In genomic region chr11:94255733-94256132, GRCm38 (mm10) we compare ENCODE assay signal across 31 mouse cellular contexts. TPM values are rescaled to one million over a fixed set of nuclear protein-coding genes. Genes with fewer than 3 reads are reported as not detected.
DNase-seq lines count a peak whose midpoint lies in the region; ATAC-seq and TF ChIP-seq lines count a peak whose summit lies in the region.
"Had no signal": no experiment of that assay in that cellular context is flagged by ENCODE, and none has a peak within 500 bp of the region (broad histone marks: within the 10 kb centered on the region; RNA-seq: fewer than 3 reads in every experiment).

No protein-coding gene starts in this region.

- no peak for DNase-seq in forebrain, embryonic 11.5 days (ENCODE audit: low spot score)
- no peak for DNase-seq in MEL (ENCODE audit: low read depth, low spot score)
- no peak for DNase-seq in adrenal gland, postnatal 36 days
- no peak for DNase-seq in lung, postnatal 4 days
- DNase-seq: adrenal gland, postnatal 10 days; cerebellum, adult 11-12 months; cerebellum, adult 8-10 months; cerebellum, postnatal 36 days; embryo, embryonic 11 days; gastrocnemius, adult 2 months; gastrocnemius, postnatal 14 days; heart, adult 11 months; kidney, adult 11 months had no signal

- no peaks in the 10 kb centered on the region for H3K27me3 ChIP-seq in forebrain, embryonic 15.5 days
- no peaks in the 10 kb centered on the region for H3K27me3 ChIP-seq in forebrain, embryonic 11.5 days (ENCODE audit: control insufficient read depth, insufficient read depth, low read length)
- peaks cover 1 to 3% of the 10 kb centered on the region in 2 experiments; a peak in 3 of 4 replicates for H3K27me3 ChIP-seq in MEL (ENCODE audit: control insufficient read depth in 1 of 2, insufficient read depth in 2 of 2, low read length in 2 of 2)
- H3K27me3 ChIP-seq in forebrain, embryonic 16.5 days (replicated peaks; ENCODE audit: control insufficient read depth, insufficient read depth, low read length): no peaks in the 10 kb centered on the region
- H3K27me3 ChIP-seq: embryonic facial prominence, embryonic 13.5 days; hindbrain, embryonic 12.5 days; hindbrain, embryonic 15.5 days; intestine, embryonic 15.5 days; Patski had no signal

- no peak for TF ChIP-seq POLR2A in MEL (IDR thresholded peaks at IDR 0.05; ENCODE audit: control insufficient read depth in 1 of 2, insufficient read depth in 1 of 2, low read depth in 1 of 2, low read length in 2 of 2, poor library complexity in 1 of 2)

- H3K9me3 ChIP-seq in forebrain, embryonic 15.5 days: no peaks in the 10 kb centered on the region
- no peaks in the 10 kb centered on the region for H3K9me3 ChIP-seq in forebrain, embryonic 11.5 days (ENCODE audit: control insufficient read depth, low read length)
- H3K9me3 ChIP-seq in MEL (replicated peaks; ENCODE audit: insufficient read depth, low read length): no peaks in the 10 kb centered on the region
- no peaks in the 10 kb centered on the region for H3K9me3 ChIP-seq in forebrain, embryonic 16.5 days (ENCODE audit: control insufficient read depth, low read length)
- H3K9me3 ChIP-seq: embryonic facial prominence, embryonic 10.5 days; embryonic facial prominence, embryonic 13.5 days; hindbrain, embryonic 12.5 days; hindbrain, embryonic 15.5 days; intestine, embryonic 15.5 days had no signal

- WGBS in forebrain, embryonic 15.5 days: 43% methylated on average over 5 of the region's 5 CpGs
- WGBS in forebrain, embryonic 11.5 days: 78% methylated on average over 5 of the region's 5 CpGs
- WGBS in forebrain, embryonic 16.5 days: 34% methylated on average over 5 of the region's 5 CpGs

- H3K4me3 ChIP-seq in forebrain, embryonic 15.5 days: no peak overlapping the region
- H3K4me3 ChIP-seq in forebrain, embryonic 11.5 days (ENCODE audit: low read depth, low read length): no peak overlapping the region
- H3K4me3 ChIP-seq in MEL (ENCODE audit: control insufficient read depth in 1 of 2, insufficient read depth in 1 of 2, low read depth in 2 of 2, low read length in 2 of 2): no peak overlapping the region
- H3K4me3 ChIP-seq in forebrain, embryonic 16.5 days (replicated peaks; ENCODE audit: low read length): no peak overlapping the region
- H3K4me3 ChIP-seq: embryonic facial prominence, embryonic 10.5 days; embryonic facial prominence, embryonic 13.5 days; erythroblast, embryonic 14.5 days; gastrocnemius, adult 2 months; hindbrain, embryonic 12.5 days; hindbrain, embryonic 15.5 days; intestine, embryonic 15.5 days had no signal

- TF ChIP-seq CTCF in MEL (IDR thresholded peaks at IDR 0.05 in 2 of 3, conservative IDR thresholded peaks at IDR 0.05 in 1 of 3; ENCODE audit: control insufficient read depth in 1 of 3, insufficient read depth in 1 of 3, low read depth in 2 of 3, low read length in 3 of 3, poor library complexity in 1 of 3, severe bottlenecking in 1 of 3): no peak

- no peaks in the 10 kb centered on the region for H3K79me2 ChIP-seq in MEL (ENCODE audit: control insufficient read depth, insufficient read depth, low read length, poor library complexity)

- H3K4me1 ChIP-seq in forebrain, embryonic 15.5 days: peaks cover 24% of the 10 kb centered on the region
- H3K4me1 ChIP-seq in forebrain, embryonic 11.5 days (replicated peaks; ENCODE audit: control insufficient read depth, insufficient read depth, low read length): no peaks in the 10 kb centered on the region
- H3K4me1 ChIP-seq in MEL (ENCODE audit: control insufficient read depth in 1 of 2, insufficient read depth in 2 of 2, low read length in 2 of 2): peaks cover 0 to 5% of the 10 kb centered on the region in 2 experiments; a peak in 2 of 4 replicates
- peaks cover 19% of the 10 kb centered on the region for H3K4me1 ChIP-seq in forebrain, embryonic 16.5 days (replicated peaks; ENCODE audit: control insufficient read depth, insufficient read depth, low read length)
- H3K4me1 ChIP-seq: embryonic facial prominence, embryonic 10.5 days; intestine, embryonic 15.5 days had no signal

- ATAC-seq in forebrain, embryonic 15.5 days (replicated peaks): peak; percentile 48; the same call in 1 of the 2 replicates
- ATAC-seq in forebrain, embryonic 11.5 days (replicated peaks; ENCODE audit: low FRiP score): no peak
- peak; percentile 60 for ATAC-seq in forebrain, embryonic 16.5 days
- ATAC-seq: CD4-positive, CD25-positive, alpha-beta regulatory T cell, adult 4 months; Patski had no signal

- H3K36me3 ChIP-seq in forebrain, embryonic 15.5 days: no peaks in the 10 kb centered on the region
- H3K36me3 ChIP-seq in forebrain, embryonic 11.5 days (ENCODE audit: control insufficient read depth, insufficient read depth, low read length): no peaks in the 10 kb centered on the region
- H3K36me3 ChIP-seq in MEL (ENCODE audit: control insufficient read depth in 1 of 2, insufficient read depth in 2 of 2, low read length in 2 of 2): peaks cover 0 to 3% of the 10 kb centered on the region in 2 experiments; a peak in 1 of 4 replicates
- H3K36me3 ChIP-seq in forebrain, embryonic 16.5 days (ENCODE audit: control insufficient read depth, insufficient read depth): no peaks in the 10 kb centered on the region
- H3K36me3 ChIP-seq: embryonic facial prominence, embryonic 10.5 days; embryonic facial prominence, embryonic 13.5 days; hindbrain, embryonic 12.5 days; hindbrain, embryonic 15.5 days; intestine, embryonic 15.5 days had no signal

- H3K27ac ChIP-seq in forebrain, embryonic 15.5 days (replicated peaks): 0 out of 2 replicates have a peak overlapping the region, but pooled peaks have one; percentile 31
- no peak overlapping the region for H3K27ac ChIP-seq in forebrain, embryonic 11.5 days (ENCODE audit: low read depth, low read length)
- H3K27ac ChIP-seq in MEL (ENCODE audit: control insufficient read depth, low read depth, low read length): no peak overlapping the region
- H3K27ac ChIP-seq in forebrain, embryonic 16.5 days (ENCODE audit: low read length): 0 out of 2 replicates have a peak overlapping the region, but pooled peaks have one; percentile 23
- H3K27ac ChIP-seq: embryonic facial prominence, embryonic 10.5 days; embryonic facial prominence, embryonic 13.5 days; gastrocnemius, adult 2 months; hindbrain, embryonic 12.5 days; hindbrain, embryonic 15.5 days; intestine, embryonic 15.5 days had no signal

- no peak for TF ChIP-seq EP300 in MEL (IDR thresholded peaks at IDR 0.05; ENCODE audit: low read depth in 1 of 2, low read length in 2 of 2)

- no peak for TF ChIP-seq RAD21 in MEL (IDR thresholded peaks at IDR 0.05; ENCODE audit: low read depth, low read length)

- H3K9ac ChIP-seq in forebrain, embryonic 15.5 days (replicated peaks): no peak overlapping the region
- no peak overlapping the region for H3K9ac ChIP-seq in forebrain, embryonic 11.5 days (ENCODE audit: low read length)
- no peak overlapping the region for H3K9ac ChIP-seq in MEL (ENCODE audit: control insufficient read depth, low read depth, low read length, poor library complexity, severe bottlenecking)
- no peak overlapping the region for H3K9ac ChIP-seq in forebrain, embryonic 16.5 days (replicated peaks; ENCODE audit: low read depth, low read length)
- H3K9ac ChIP-seq: embryonic facial prominence, embryonic 13.5 days; hindbrain, embryonic 12.5 days; hindbrain, embryonic 15.5 days; intestine, embryonic 15.5 days had no signal

- H3K4me2 ChIP-seq in forebrain, embryonic 15.5 days (replicated peaks): no peak overlapping the region
- no peak overlapping the region for H3K4me2 ChIP-seq in forebrain, embryonic 11.5 days (ENCODE audit: low read depth, low read length, severe bottlenecking)
- H3K4me2 ChIP-seq in forebrain, embryonic 16.5 days (ENCODE audit: low read length): no peak overlapping the region
- H3K4me2 ChIP-seq: heart, embryonic 11.5 days; hindbrain, embryonic 12.5 days; hindbrain, embryonic 15.5 days; intestine, embryonic 15.5 days had no signal

TF ChIP-seq in MEL, 35 proteins besides CTCF, POLR2A, EP300 and RAD21:
- TF ChIP-seq MAX (IDR thresholded peaks at IDR 0.05; ENCODE audit: low read length) (0 out of 2 replicates have a peak, but pooled peaks have one; percentile 45), USF1 (IDR thresholded peaks at IDR 0.05; ENCODE audit: low read depth, low read length) (peak; percentile 89), USF2 (IDR thresholded peaks at IDR 0.05; ENCODE audit: borderline replicate concordance in 1 of 2, insufficient read depth in 1 of 2, low read depth in 1 of 2, low read length in 2 of 2) (0 out of 4 replicates have a peak, but pooled peaks of 1 of the 2 experiments have one; percentile 52), RCOR1 (IDR thresholded peaks at IDR 0.05; ENCODE audit: low read depth, low read length) (no peak), GATA1 (IDR thresholded peaks at IDR 0.05; ENCODE audit: low read depth, low read length) (no peak)

RNA-seq across cellular contexts. Expression of gene Wfikkn2, which starts 9.9 kb away (rescaled TPM):
- polyA plus RNA-seq in forebrain, embryonic 15.5 days (2015; fragmentation: Nextera tagmentation; extraction: Ambion mirVana): 3.7 and 7.9 TPM in 2 replicates
- polyA plus RNA-seq in forebrain, embryonic 11.5 days (2014; fragmentation: Nextera tagmentation; extraction: Ambion mirVana): 1.9 and 2.9 TPM in 2 replicates
- not detected in 2 replicates for total RNA-seq in MEL (2012; rRNA removed)
- polyA plus RNA-seq in MEL (2012; ENCODE audit: insufficient read depth in 1 of 2, insufficient read length in 2 of 2, low read depth in 1 of 2, low replicate concordance in 2 of 2, missing spikeins in 1 of 2): not detected
- 3.5 and 5.3 TPM in 2 replicates for polyA plus RNA-seq in forebrain, embryonic 16.5 days (2015; fragmentation: Nextera tagmentation; extraction: Ambion mirVana)
- 1 to 10 TPM in 1 of 2 experiments, under 1 TPM in 1; 0.46 to 1.3 TPM for total RNA-seq in adrenal gland, postnatal 36 days (2021)
- polyA plus RNA-seq: erythroblast, embryonic 14.5 days had no signal

RNA-seq across cellular contexts. Expression of gene Gm21885, which starts 25.9 kb away (rescaled TPM):
- 0.45 TPM in 1 of 2 replicates, not detected in the other for polyA plus RNA-seq in forebrain, embryonic 15.5 days (2015; fragmentation: Nextera tagmentation; extraction: Ambion mirVana)
- polyA plus RNA-seq in forebrain, embryonic 11.5 days (2014; fragmentation: Nextera tagmentation; extraction: Ambion mirVana): 0.68 and 1.4 TPM in 2 replicates
- not detected in 2 replicates for total RNA-seq in MEL (2012; rRNA removed)
- under 1 TPM in 1 of 2 experiments, not detected in 1; 0.74 TPM for polyA plus RNA-seq in MEL (2012; ENCODE audit: insufficient read depth in 1 of 2, insufficient read length in 2 of 2, low read depth in 1 of 2, low replicate concordance in 2 of 2, missing spikeins in 1 of 2)
- polyA plus RNA-seq in forebrain, embryonic 16.5 days (2015; fragmentation: Nextera tagmentation; extraction: Ambion mirVana): 0.38 and 0.66 TPM in 2 replicates
- total RNA-seq in adrenal gland, postnatal 36 days (2021): not detected
- total RNA-seq: adrenal gland, adult 18-20 months; adrenal gland, postnatal 10 days; adrenal gland, postnatal 4 days; gastrocnemius, adult 2 months; gastrocnemius, postnatal 14 days; gastrocnemius, postnatal 4 days; heart, postnatal 25 days had no signal
- polyA plus RNA-seq: C2C12; cortical plate, adult 2 months; erythroblast, embryonic 14.5 days; frontal cortex, adult 2 months; heart, embryonic 11.5 days; Patski had no signal

RNA-seq across cellular contexts. Expression of gene Tob1, which starts 44.5 kb away (rescaled TPM):
- polyA plus RNA-seq in forebrain, embryonic 15.5 days (2015; fragmentation: Nextera tagmentation; extraction: Ambion mirVana): 45.8 and 46.5 TPM in 2 replicates
- polyA plus RNA-seq in forebrain, embryonic 11.5 days (2014; fragmentation: Nextera tagmentation; extraction: Ambion mirVana): 43.0 and 44.0 TPM in 2 replicates
- 2.4 and 3.4 TPM in 2 replicates for total RNA-seq in MEL (2012; rRNA removed)
- polyA plus RNA-seq in MEL (2012; ENCODE audit: insufficient read depth in 1 of 2, insufficient read length in 2 of 2, low read depth in 1 of 2, low replicate concordance in 2 of 2, missing spikeins in 1 of 2): 1 to 10 TPM in 1 of 2 experiments, not detected in 1; 7.5 TPM
- polyA plus RNA-seq in forebrain, embryonic 16.5 days (2015; fragmentation: Nextera tagmentation; extraction: Ambion mirVana): 35.1 and 46.0 TPM in 2 replicates
- 100 to 1,000 TPM; 290 to 355 TPM for total RNA-seq in adrenal gland, postnatal 36 days (2021)

Comparison
In these comparisons a context has a peak if more than half of its experiments do, and no peak if none do; other contexts are left out.
1. H3K27ac ChIP-seq: peak in forebrain, embryonic 15.5 days (single experiment) and forebrain, embryonic 16.5 days (single experiment); none in forebrain, embryonic 11.5 days (single experiment) and MEL (single experiment).